Mouse (Mus musculus) kidney, embryonic 15.5 days (tissue): ENCODE results near the gene Tcap. TPM values are rescaled to one million over a fixed set of nuclear protein-coding genes. Genes with fewer than 3 reads are reported as not detected.

Source experiments
- ATAC-seq: fragments of 200-750 bp; cut with Nextera tagmentation; replicated peaks from 2 replicates; pipeline ENCODE4 v1.8.0; 2017; ENCODE audit warnings: moderate TSS enrichment; ENCODE audit not compliant: low FRiP score
- H3K27ac ChIP-seq: fragments of 300-500 bp; sonication (generic); 2 replicates; pipeline ENCODE4 v1.5.1; 2015; ENCODE audit warnings: mild to moderate bottlenecking, inconsistent platforms
- H3K27me3 ChIP-seq: fragments of 300-500 bp; sonication (generic); 2 replicates; pipeline ENCODE4 v1.6.1; 2015; ENCODE audit warnings: inconsistent platforms
- H3K36me3 ChIP-seq: fragments of 300-500 bp; sonication (generic); 2 replicates; pipeline ENCODE4 v1.6.1; 2015; ENCODE audit warnings: inconsistent platforms
- H3K4me1 ChIP-seq: fragments of 300-500 bp; sonication (generic); 2 replicates; pipeline ENCODE4 v1.6.1; 2015; ENCODE audit warnings: inconsistent platforms
- H3K4me2 ChIP-seq: fragments of 300-500 bp; sonication (generic); 2 replicates; pipeline ENCODE4 v1.6.1; 2015; ENCODE audit warnings: moderate library complexity, mild to moderate bottlenecking, inconsistent platforms
- H3K4me3 ChIP-seq: fragments of 300-500 bp; sonication (generic); replicated peaks from 2 replicates; pipeline ENCODE4 v1.5.1; 2015; ENCODE audit warnings: mild to moderate bottlenecking, inconsistent platforms
- H3K9ac ChIP-seq: fragments of 300-500 bp; sonication (generic); 2 replicates; pipeline ENCODE4 v1.6.1; 2015; ENCODE audit warnings: mild to moderate bottlenecking, inconsistent platforms
- H3K9me3 ChIP-seq: fragments of 300-500 bp; sonication (generic); replicated peaks from 2 replicates; pipeline ENCODE4 v1.6.1; 2016; ENCODE audit warnings: inconsistent platforms
- WGBS: fragments of 180-500 bp; shearing (Covaris S2); methylation state at CpG from one replicate; pipeline ENCODE4 v1.1.7; 2015; ENCODE audit warnings: mixed read lengths; 5-methylcytosine and 5-hydroxymethylcytosine counted together
- polyA plus RNA-seq: library from polyadenylated mRNA; unstranded; fragments of >200 nt; fragmentation: Nextera tagmentation; extraction: Ambion mirVana; gene quantifications from 2 replicates; pipeline ENCODE4 v1.2.1, GENCODE M21; 2015

The Tcap gene
- polyA plus RNA-seq, 1 experiment from 2014 or later: 2.5 TPM

DNA sequence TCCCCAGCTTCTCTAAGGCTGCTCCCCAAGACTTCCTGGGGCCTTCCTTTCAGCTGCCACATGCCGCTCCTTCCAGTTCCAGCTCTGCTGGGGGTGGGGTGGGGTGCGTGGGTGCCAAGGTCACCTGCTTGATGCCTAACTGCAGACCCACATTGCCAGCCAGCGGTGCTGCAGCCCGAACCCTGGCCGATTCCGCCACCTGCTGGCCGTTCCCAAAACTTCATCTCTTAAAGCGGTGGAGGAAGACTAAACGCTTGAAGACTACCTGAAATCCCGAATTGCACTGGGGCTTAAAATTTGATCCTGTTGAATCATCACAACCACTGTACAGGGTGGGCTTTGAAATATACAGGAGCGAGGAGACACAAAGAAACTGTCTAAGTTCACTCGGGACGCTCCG lies 38.4 kb upstream of the Tcap start:
- Histone ChIP-seq H3K4me3 (peak overlapping the region; percentile 27), H3K9me3 (no peaks in the 10 kb centered on the region), H3K4me1 (peaks cover 43% of the 10 kb centered on the region), H3K4me2 (peak overlapping the region; percentile 56), H3K36me3 (no peaks in the 10 kb centered on the region), H3K27me3 (peaks cover 81% of the 10 kb centered on the region), H3K9ac (no peak overlapping the region), H3K27ac (no peak overlapping the region)
- no peak for ATAC-seq
- WGBS: under 1% methylated on average over 14 of the region's 14 CpGs

DNA sequence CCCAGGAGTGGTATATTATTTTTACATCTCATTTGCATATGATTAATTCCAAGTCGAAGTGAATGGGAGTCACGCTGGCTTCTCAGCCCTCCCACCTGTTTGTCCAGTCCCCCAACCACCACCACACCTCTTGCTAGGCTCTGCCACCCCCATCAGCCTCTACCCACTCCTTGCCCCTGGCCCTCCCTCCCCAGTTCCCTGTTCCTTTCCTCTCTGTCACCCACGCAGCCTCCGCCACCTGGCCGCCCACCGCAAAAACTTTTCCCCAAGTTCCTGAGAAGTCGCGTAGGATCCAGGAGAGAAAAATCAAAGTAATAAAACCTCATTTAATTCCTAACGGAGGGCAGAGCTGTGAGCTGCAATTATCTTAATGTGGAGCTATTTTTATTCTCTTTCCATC lies 37.4 kb upstream of the Tcap start:
- Histone ChIP-seq H3K4me1 (peaks cover 43% of the 10 kb centered on the region), H3K4me2 (no peak overlapping the region), H3K36me3 (no peaks in the 10 kb centered on the region), H3K27me3 (peaks cover 83% of the 10 kb centered on the region), H3K9ac (no peak overlapping the region), H3K9me3 (no peaks in the 10 kb centered on the region), H3K4me3 (no peak overlapping the region), H3K27ac (no peak overlapping the region)
- ATAC-seq: no peak
- WGBS: 7% methylated on average over 9 of the region's 9 CpGs

DNA sequence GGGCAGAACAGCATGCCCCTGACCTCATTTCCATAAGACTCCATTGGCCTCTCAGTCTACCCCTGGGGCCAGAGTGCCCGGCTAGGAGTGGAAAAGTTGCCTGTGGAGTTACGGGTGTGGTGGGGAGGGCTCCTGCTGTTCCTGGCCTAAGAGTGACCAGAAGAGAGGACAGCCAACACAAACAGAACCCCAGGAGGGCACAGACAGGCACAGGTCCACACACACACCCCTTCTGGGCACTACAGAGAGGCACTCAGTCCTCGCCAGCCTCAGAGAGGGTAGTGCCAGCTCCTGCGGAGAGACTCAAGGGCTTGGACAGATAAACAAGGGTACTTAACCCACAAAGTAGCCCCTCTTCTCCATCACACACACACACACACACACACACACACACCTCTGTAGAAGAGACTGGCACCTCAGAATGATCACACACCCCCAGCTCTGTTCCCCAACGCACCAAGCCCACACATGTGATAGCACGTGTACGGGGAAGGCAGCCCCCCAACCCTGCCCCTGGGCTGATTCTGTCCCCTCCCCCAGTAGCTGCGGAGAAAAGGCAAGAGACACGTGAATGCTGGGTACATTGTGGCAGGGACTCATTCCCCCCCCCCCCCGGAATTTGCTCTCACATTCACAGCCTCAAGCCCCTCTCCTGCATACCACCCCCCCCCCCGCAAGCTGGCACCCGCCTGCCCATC lies 36.1 kb upstream of the Tcap start:
- H3K4me1 ChIP-seq: peaks cover 31% of the 10 kb centered on the region
- no peak overlapping the region for H3K9ac ChIP-seq
- peaks cover 85% of the 10 kb centered on the region for H3K27me3 ChIP-seq
- WGBS: 7% methylated on average over 10 of the region's 12 CpGs
- H3K4me3 ChIP-seq: peak overlapping the region; percentile 50; the same call in 1 of the 2 replicates
- no peaks in the 10 kb centered on the region for H3K9me3 ChIP-seq
- no peak overlapping the region for H3K27ac ChIP-seq
- H3K4me2 ChIP-seq: peak overlapping the region; percentile 97
- ATAC-seq: no peak
- no peaks in the 10 kb centered on the region for H3K36me3 ChIP-seq

DNA sequence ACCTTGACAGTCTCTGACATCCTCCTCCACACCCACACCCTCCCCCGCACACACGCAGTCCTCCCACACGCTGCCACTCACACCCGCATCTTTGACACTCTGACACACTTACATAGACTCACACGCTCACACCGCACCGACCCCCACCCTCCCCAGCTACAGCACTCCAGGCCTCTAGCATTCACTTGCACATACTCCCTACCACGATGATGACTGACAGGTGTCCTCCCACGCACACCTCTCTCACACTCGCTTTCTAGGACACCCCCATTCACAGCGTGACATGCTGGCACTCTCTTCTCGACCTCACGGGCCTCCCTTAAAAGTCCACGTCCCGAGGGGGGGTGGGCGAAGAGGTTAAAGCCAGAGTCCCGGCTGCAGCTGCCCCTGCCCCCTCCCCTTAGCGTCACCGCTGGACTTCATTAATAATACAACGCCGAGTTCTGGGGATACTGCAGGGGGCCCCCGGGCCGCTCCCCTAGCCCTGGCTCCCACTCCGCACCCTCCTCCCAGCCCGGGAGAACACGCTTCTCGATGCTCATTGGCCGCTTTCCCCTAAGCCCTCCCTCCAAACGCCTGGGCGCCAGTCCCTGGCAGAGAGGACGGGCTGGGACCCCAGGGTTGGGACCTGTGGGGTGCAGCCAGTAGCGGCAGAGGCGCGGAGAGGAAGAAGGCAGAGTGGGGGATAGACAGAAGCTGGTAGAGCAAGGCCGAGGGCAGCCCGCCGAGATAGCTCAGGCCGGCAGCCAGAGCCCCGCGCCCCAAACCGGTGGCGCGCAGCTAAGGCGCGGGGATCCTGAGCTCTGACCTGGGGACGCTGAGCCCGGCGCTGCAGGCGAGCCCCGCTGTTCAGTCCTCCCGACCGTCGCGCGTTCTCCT lies 35.3 kb upstream of the Tcap start, which contains the start of gene Ppp1r1b:
Ppp1r1b (plus strand) TSS at position 322 of the 879 bp plus-strand sequence.
- H3K36me3 ChIP-seq: no peaks in the 10 kb centered on the region
- H3K4me2 ChIP-seq: peak within 1 kb of the TSS; percentile 97
- H3K27me3 ChIP-seq: peaks cover 92% of the 10 kb centered on the region
- peak; percentile 70 for ATAC-seq
- peak within 1 kb of the TSS; percentile 45 for H3K9ac ChIP-seq
- H3K4me3 ChIP-seq: peak within 1 kb of the TSS; percentile 50
- H3K27ac ChIP-seq: no peak within 1 kb of the TSS
- under 1% methylated on average over 55 of the region's 55 CpGs for WGBS
- peaks cover 28% of the 10 kb centered on the region for H3K4me1 ChIP-seq
- no peaks in the 10 kb centered on the region for H3K9me3 ChIP-seq

DNA sequence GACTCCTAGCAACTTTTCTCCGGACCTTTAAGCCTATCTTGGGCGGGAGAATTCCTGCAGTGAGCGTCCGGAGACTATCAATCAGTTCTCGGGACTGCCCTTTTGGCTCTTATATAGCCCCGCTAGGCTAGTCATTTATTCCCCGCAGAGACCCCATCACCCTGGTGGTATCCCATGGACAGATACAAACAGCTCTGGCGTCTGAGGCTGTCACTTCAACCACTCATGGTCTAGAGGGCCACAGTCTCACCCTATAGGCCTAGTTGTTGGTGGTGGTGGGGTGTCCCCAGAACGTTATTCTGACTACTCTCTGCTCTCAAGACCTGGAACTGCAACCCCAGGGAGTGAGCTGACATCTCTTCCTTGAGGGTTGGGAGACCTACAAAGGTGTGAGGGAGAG lies 34.3 kb upstream of the Tcap start:
- Histone ChIP-seq H3K36me3 (no peaks in the 10 kb centered on the region), H3K4me1 (peaks cover 36% of the 10 kb centered on the region), H3K27me3 (peaks cover 94% of the 10 kb centered on the region), H3K4me2 (peak overlapping the region; percentile 97), H3K27ac (no peak overlapping the region), H3K9me3 (no peaks in the 10 kb centered on the region), H3K4me3 (peak overlapping the region; percentile 50), H3K9ac (no peak overlapping the region)
- ATAC-seq: no peak
- WGBS: 8% methylated on average over 9 of the region's 9 CpGs

DNA sequence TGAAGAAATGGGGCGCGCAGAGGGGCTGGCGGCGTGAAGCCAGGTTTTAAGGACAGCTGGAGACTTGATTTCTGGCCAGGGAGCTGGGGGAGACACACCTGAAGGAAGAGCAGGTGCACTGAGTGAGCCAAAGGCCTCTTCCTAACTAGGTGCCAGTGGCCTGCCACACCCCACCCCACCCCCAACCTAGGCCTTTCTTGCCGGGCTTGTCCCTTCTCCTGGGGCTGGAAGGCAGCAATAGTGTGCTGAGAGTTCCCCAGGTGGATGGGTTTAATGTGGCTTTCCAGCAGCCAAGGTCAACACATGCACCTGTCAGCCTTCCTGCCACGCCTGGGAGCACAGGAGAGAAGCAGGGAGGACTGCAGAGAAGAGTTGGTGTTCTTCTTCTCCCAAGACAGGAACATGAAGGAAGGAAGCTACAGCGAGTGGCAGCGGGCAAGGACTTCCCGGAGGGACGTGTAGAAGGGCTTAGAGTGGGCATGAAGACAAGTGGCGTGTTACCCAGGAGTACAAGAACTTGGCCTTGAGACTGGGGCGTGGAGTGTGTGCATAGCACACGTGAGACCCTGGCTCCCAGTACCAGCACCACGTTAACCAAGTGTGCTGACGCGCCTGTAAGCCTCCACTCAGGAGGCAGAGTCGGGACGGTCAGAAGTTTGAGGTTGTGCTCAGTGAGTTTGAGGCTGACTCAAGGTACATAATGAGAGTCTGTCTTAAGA lies 31.2 kb upstream of the Tcap start:
- no peaks in the 10 kb centered on the region for H3K9me3 ChIP-seq
- H3K4me1 ChIP-seq: peaks cover 48% of the 10 kb centered on the region
- no peak for ATAC-seq
- H3K36me3 ChIP-seq: no peaks in the 10 kb centered on the region
- no peak overlapping the region for H3K27ac ChIP-seq
- no peak overlapping the region for H3K4me2 ChIP-seq
- 78% methylated on average over 18 of the region's 18 CpGs for WGBS
- no peak overlapping the region for H3K9ac ChIP-seq
- H3K27me3 ChIP-seq: peaks cover 72% of the 10 kb centered on the region
- H3K4me3 ChIP-seq: no peak overlapping the region

DNA sequence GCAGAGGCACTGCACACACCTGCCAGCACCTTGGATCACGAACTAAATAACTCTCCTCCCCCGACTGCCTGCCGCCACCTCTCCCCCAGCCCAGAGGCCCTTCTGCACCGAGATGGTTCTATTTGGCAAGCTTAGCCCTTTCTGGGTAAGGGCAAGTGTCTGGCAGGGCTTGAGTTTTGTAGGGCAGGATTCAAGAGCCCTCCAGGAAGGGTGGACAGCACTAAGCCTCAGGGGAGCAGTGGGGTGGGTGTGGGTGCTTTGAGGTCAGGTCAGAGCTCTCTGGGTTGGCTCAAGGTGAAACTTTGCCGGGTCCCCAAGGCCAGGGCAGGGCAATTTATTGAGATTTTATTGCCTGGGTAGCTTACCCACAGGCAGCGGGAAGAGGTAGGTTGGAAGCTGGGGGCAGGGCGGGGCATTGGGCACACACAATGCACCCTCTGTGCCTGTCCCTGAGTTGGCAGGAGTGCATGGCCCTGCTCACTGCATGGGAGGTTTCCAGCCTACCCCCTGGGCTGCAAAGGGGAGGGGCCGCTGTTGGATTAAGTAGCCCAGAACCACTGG lies 29.9 kb upstream of the Tcap start:
- no peak for ATAC-seq
- H3K36me3 ChIP-seq: no peaks in the 10 kb centered on the region
- 26% methylated on average over 8 of the region's 8 CpGs for WGBS

DNA sequence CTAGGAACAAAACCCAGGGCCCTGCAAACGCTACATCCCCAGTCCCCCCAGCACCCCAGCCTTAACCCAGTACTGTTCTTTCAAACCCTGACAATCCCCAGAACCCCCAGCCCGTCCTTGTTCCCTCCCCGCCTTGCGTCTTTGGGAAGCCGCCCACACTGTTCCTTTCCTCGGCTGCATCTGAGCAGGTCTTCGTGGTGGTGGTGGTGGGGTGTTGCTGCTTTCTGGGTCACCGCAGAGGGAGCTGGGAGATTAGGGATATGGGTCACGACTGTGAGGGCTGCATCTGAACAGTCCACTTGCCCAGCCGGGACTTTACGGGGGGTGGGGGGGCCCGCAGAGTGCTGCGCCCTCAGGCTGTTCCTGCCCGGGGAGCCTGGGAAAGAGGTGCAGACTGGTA lies 29.2 kb upstream of the Tcap start:
- Histone ChIP-seq H3K27ac (no peak overlapping the region), H3K4me3 (no peak overlapping the region), H3K4me2 (no peak overlapping the region), H3K4me1 (peaks cover 41% of the 10 kb centered on the region), H3K9ac (no peak overlapping the region), H3K36me3 (no peaks in the 10 kb centered on the region), H3K9me3 (no peaks in the 10 kb centered on the region), H3K27me3 (peaks cover 52% of the 10 kb centered on the region)
- no peak for ATAC-seq
- 64% methylated on average over 14 of the region's 14 CpGs for WGBS

More for the DNA sequence above, 29.9 kb upstream of the Tcap start:
- Histone ChIP-seq H3K4me1 (peaks cover 40% of the 10 kb centered on the region), H3K4me2 (no peak overlapping the region), H3K9me3 (no peaks in the 10 kb centered on the region), H3K4me3 (no peak overlapping the region), H3K27ac (0 out of 2 replicates have a peak overlapping the region, but pooled peaks have one; percentile 11), H3K9ac (no peak overlapping the region), H3K27me3 (peaks cover 59% of the 10 kb centered on the region)

DNA sequence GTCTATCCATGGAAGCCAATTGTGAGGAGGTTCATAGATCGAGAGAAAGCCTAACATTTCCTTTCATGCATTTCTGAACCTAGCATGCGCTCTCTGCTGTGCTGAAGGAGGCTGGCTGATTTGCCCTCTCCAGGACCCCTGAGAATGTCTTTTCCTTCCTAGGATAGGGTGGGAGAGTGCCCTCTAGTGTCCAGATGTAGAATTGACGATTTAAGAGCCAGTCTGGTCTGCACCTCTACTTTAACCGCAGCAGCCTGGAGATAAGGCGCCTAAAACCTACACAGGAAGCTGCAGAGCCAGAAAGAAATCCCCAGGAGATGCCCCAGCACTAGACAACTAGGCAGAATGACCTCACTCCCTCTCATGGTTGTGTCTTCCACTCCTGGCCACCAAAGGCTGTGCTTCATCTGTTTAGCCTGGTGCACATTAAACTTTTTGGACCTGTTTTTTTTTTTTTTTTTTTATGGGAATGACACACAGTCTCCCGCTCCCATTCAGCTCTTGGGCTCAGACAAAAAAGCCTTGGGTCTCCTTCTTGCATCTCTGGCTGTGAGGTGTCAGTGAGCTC lies 27.8 kb upstream of the Tcap start:
- no peak overlapping the region for H3K9ac ChIP-seq
- H3K27ac ChIP-seq: no peak overlapping the region
- no peaks in the 10 kb centered on the region for H3K9me3 ChIP-seq
- no peaks in the 10 kb centered on the region for H3K36me3 ChIP-seq
- ATAC-seq: no peak
- WGBS: 9% methylated on average over 6 of the region's 6 CpGs
- no peak overlapping the region for H3K4me2 ChIP-seq
- H3K4me3 ChIP-seq: no peak overlapping the region
- peaks cover 39% of the 10 kb centered on the region for H3K27me3 ChIP-seq
- peaks cover 55% of the 10 kb centered on the region for H3K4me1 ChIP-seq

DNA sequence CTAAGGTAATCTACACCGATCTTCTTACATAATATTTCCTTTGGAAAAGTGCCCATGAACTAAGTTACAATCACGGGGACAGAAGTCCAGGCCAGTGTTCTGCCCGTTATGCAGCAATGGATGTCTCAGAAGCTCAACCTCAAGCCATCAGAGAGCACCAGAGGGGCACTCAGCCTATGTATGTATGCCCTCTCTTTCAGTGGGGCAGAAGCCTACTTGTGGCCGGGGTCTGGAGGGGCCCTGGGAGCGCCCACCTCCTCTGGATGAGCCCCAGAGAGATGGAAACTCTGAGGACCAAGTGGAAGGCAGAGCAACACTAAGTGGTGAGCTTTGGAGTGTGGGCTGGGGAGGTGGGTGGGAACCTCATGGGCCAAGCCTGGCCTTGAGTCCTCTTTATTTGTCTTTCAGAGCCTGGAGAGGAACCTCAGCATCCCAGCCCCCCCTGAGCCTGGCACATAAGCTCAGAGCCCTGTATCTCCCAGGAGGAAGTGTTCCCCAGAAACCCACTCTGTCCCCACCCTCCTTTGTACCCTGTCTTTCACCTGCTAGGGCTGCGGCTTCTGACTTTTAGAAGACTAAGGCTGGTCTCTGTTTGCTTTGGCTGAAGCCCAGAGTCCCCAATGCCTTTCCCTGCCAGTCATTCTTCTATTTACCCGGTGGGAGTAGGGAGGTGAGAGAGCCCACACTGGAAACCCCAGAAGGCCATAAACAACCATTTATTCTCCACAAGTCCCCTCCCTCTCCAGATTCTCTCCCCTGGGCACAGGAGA lies 26.8 kb upstream of the Tcap start:
- peaks cover 64% of the 10 kb centered on the region for H3K4me1 ChIP-seq
- ATAC-seq: no peak
- no peaks in the 10 kb centered on the region for H3K36me3 ChIP-seq
- peaks cover 30% of the 10 kb centered on the region for H3K27me3 ChIP-seq
- no peaks in the 10 kb centered on the region for H3K9me3 ChIP-seq
- peak overlapping the region; percentile 81 for H3K4me2 ChIP-seq
- 61% methylated on average over 7 of the region's 7 CpGs for WGBS
- 0 out of 2 replicates have a peak overlapping the region, but pooled peaks have one; percentile 42 for H3K9ac ChIP-seq
- peak overlapping the region; percentile 96 for H3K27ac ChIP-seq
- peak overlapping the region; percentile 73; the same call in 1 of the 2 replicates for H3K4me3 ChIP-seq
